Mouse (Mus musculus): ENCODE results near the gene Olfr281.
"Not testable (repeated sequence)": the region's sequence is repeated elsewhere in the genome, so short reads cannot be mapped to it uniquely, and the experiment has no call there.

Gene Olfr281

DNA sequence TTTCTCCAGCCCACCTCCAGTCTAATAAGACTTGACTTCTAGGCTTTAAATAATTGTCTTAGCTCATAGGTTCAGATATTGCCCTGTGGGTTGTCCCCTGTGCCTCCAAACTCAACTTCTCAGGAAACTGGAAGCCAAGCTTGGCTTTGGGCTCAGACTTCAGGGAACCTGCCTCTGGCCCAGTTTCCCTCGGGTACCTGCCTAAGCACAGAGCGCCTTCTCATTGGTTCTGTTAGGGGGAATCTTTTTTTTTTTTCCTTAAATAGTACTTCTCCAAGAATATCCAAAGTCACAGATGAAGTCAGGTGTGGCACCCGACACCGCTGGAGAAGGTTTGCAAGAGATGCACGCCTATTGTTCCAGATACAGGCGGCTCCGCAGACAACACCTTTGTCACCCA lies at the start of gene Olfr281:
Gene Olfr281 (plus strand): TSS at position 301 of the 400 bp plus-strand sequence.
- no peak for DNase-seq

DNA sequence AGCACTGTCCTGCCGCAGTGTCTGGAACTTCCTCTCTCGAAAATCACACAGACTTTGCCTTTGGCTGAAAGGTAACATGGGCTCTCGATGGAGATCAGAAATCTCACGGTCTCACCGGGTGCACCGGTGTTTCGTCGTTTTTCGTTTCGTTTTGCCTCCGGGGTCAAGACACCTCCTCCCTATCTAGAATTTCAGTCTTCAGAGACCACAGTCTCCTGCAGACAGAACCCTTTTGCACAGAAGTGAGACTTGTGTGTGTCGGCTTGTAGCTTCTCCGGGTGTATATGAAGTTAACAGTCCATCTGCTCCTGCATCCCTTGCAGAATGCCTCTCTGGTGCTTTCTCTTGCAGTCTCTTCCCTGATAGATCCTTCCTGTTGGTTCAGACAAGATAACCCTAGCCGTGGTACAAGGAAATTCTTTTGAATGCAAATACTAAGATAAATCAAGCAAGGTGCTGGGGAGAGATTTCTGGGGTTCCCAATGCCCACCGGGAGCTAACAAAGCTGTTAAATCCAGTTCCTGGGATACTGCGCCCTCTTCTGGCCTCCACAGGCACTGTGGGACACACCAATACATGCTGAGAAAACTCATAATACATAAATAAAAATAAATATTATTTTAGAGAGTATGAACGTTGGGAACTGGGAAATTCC lies 43.9 kb upstream of the Olfr281 start:
- DNase-seq, result peak; percentile 12 to 28

DNA sequence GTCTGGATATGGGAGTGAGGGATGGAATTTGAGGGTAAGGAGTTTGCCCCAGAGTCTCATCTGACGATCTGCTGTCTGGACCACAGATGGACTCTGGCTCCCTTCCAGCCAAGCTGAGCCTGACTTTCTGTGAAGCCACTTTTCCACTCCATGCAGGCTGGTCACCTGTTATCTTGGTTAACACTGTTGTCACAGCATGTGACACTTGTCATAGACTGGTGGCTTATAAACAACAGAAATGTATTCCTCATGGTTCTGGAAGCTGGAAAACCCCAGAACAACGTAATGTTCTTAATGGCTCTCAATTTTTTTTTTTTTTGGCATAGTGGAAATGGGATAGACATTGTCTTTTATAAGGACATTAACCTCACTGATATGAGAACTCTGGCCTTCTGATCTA lies 42.8 kb upstream of the Olfr281 start:
- no peak for DNase-seq

DNA sequence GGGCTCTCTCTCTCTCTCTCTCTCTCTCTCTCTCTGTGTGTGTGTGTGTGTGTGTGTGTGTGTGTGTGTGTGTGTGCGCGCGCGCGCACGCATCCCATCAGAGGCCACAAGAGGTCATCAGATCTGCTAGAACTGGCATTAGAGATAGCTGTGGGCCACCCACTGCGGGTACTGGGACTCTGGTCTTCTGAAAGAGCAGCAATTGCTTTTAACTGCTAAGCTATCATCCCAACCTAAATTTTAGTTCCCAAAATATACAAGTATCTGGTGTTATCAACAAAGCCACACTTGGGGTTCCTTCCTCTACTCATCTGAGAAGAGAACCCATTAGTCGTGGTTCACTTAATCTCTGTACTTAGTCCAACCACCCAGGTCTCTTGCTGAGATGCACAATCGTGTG lies 42.1 kb upstream of the Olfr281 start:
- no peak for DNase-seq

DNA sequence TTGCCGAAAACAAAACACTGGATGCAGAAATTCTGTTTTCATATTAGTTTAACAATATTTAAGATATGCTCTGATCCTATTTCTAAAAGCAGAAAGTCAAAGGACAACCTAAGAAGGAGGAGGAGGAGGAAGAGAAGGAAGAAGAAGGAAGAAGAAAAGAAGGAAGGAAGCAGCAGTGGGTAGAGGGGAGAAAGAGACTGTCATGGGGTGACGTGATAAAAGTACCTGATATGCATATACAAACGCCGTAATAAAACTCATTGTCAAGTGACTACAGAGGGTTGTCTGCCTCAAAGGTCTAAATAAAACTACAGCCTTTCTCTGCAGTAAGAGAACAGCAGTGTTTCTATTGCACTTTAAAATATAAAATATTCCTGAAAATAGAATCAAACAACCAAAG lies 36.4 kb upstream of the Olfr281 start:
- DNase-seq, result no peak

DNA sequence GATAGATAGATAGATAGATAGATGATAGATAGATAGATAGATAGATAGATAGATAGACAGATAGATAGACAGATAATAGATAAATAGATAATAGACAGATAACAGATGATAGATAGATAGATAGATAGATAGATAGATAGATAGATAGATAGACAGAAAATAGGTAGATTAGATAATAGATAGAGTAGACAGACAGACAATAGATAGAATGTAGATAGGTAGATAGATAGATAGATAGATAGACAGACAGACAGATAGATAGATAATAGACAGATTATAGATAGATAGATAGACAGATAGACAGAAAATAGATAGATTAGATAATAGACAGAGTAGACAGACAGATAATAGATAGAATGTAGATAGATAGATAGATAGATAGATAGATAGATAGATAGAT lies 35.6 kb upstream of the Olfr281 start:
- DNase-seq, result not testable (repeated sequence)

DNA sequence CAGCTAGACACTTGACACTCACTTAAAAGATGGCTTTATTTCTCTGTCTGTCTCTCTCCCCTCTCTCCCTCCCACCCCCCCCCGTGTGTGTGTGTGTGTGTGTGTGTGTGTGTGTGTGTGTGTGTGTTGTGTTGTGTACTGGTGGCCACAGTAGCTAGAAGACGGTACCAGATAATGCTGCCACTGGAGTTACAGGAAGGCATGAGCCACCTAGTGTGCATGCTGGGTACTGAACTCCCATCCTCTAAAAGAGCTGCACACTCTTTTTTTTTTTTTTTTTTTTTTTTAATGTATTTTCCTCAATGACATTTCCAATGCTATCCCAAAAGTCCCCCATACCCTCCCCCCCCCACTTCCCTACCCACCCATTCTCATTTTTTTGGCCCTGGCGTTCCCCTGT lies 35.1 kb upstream of the Olfr281 start:
- peak; percentile 7 to 24 for DNase-seq

DNA sequence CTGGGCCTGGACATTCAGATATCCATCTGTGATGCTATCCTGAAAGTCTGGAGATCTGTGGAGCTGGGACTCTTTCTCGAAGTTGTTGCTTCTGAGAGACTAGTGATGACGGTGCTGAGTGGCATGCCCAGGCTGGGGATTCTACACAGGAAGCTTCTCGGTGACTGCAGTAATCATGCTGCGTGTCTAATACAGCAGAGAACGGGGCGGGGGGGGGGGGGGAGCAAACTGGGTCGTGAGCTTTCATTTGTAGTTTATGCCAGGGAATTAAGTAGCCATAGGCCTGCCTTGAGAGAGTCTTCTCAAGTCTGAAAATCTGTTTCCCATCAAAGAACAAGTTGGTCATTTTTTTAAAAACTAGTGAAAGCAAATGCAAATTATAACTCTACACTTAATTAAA lies 34.3 kb upstream of the Olfr281 start:
- DNase-seq, result no peak

DNA sequence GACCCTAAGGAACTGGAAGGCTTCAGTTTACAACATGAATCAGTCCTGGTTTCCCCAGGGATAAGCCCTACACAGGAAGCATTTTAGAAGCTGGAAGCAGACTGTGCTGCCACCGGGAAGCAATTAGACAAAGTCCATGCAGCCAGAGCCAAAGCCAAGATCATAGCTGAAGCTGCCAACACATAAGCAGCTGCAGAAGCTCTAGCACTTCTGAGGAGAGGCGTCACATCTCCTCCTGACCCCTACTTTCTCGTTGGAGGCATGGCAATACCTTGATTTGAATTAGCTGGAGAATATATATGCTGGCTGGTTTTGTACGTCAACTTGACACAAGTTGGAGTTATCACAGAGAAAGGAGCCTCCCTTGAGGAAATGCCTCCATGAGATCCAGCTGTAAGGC lies 31.5 kb upstream of the Olfr281 start:
- DNase-seq, result no peak

DNA sequence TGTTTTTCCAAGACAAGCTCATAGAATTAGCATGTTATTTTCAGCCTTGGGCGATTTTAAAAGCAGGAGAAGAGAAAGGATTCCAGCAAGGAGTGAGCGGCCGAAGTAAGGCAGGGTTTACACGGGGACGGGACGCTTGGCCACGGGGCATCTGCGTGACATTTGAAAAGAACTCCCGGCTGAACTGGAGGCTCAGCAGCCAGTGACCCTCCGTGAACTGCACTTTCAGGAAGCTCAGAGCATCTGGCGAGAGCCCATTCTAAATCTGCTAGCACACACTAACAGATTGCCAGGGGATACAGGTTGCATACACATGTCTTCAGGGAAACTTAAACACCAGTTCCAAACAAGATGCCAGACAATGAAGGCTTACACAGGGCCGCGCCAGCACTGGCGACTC lies 28.1 kb upstream of the Olfr281 start:
- DNase-seq, result no peak

DNA sequence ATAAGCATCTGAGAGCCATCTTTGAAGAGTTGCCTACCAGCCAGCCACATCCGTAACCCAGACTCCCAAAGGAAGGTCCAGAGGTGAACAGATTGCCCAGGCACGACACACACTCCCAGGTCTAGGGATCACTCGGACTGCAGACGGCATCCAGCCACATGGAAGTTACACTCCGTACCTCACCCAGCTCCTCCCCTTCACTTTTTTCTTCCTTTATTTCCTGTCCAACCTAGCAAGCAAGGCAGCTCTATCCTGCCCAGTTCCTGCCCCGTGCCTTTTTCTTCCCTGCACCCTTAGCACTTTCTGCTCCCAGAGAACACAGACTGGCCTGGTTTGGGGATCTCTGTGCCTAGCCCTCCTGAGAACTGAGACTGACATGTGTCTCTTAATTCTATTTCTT lies 27.6 kb upstream of the Olfr281 start:
- DNase-seq, result no peak

DNA sequence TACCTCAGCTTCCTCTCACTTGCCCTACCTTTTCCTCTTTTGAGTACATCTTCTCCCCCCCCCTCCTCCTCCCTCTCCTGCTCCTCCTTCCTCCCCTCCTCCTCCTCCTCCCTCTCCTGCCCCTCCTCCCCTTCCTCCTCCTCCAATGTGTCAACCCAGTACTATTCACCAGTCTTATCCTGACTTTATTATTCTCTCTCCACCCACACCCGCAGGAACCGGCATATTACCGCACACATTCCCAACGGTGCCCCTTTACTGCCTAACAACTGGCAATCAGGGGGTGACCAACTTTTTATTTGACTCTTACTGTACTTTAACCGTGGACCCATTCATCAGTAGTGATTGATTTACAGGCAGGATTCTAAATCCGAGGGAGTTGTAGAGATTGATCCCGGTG lies 27.2 kb upstream of the Olfr281 start:
- no peak for DNase-seq

DNA sequence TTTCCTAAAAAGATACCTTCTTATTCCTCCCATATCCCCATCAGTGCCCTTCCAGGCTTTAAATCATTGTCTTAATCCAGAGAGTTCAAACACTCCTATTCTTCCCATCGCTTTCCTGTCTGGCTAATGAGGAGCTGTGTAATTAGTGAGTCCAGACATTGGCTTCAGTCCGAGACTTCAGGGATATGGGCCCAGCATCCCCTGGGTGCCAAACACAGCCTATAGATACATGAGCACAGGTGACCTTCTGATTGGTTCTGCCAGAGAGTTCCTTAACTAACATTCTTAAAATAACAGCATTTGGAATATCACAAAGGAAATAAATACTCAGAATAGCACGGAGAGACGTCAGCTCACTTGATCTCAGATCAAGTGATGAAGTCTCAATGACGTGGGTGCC lies 21.5 kb upstream of the Olfr281 start, which contains the start of gene Olfr282:
Gene Olfr282 (plus strand): TSS at position 301 of the 400 bp plus-strand sequence.
- not testable (repeated sequence) for DNase-seq

DNA sequence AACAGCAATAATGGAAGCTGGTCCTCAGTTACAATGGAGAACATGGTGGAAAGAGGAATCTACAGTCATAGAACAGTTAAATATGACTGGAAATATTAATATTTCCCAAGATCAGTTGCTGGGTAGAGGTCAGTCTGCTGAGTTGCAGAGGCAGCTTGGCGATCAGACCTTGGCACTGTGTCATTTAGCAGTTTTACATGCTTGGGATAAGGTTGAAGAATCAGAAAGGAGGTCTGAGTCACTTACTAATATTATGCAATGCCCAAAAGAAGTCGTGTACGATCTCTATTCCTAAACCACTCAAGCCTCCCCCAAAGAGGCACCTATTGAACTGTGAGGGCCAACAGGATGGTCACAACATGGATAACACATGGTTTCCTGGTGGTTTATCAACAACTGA lies 7.8 kb upstream of the Olfr281 start:
- no peak for DNase-seq

DNA sequence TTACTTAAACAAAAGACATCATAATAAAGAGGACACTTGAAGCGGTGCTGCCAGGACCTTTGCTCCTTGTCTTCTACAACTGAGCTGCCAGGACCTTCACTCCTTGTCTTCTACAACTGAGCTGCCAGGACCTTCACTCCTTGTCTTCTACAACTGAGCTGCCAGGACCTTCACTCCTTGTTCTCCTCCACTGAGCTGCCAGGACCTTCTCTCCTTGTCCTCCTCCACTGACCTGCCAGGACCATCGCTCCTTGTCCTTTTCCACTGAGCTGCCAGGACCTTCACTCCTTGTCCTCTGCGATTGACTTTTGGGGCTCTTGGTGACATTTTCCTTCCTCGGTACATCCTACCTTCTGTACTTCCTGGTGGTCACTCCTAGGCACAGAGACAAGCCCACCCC lies 3.9 kb upstream of the Olfr281 start:
- no peak for DNase-seq

DNA sequence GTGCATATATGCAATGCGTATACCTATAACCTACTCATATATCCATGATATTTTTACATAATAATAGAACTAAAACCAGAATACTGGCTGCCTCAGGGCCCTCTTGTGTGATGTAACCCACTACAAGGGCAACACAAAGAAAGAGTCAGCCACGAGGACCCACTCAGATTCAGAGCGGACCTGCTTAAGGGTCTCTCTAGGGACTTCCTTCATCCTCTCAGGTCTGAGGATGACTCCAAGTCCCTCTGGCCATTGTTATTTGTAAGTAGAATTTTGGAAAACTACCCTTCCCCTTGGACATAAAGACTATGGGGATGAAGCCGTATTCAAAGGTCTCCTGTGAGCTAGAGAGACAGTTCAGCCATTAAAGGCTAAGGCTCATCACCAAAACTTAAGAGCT lies 17.2 kb downstream of the Olfr281 start, which contains the start of gene OR5BS1P:
Gene OR5BS1P (plus strand): TSS at position 301 of the 400 bp plus-strand sequence.
- no peak for DNase-seq

DNA sequence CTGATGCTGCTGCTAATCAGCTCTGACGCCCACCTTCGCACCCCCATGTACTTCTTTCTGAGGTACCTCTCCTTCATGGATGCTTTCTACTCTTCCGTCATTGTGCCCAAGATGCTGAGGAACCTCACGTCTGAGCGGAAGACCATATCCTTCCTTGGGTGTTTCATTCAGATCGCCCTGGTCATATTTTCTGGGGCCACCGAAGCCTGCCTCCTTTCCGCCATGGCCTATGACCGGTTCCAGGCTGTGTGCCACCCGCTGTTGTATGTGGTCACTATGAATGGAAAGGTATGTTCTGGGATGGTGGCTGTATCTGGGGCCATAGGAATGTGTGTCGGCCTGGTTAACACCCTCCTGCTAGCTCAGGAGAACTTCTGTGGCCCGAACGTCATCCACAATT lies 19.2 kb downstream of the Olfr281 start:
- DNase-seq, result no peak

DNA sequence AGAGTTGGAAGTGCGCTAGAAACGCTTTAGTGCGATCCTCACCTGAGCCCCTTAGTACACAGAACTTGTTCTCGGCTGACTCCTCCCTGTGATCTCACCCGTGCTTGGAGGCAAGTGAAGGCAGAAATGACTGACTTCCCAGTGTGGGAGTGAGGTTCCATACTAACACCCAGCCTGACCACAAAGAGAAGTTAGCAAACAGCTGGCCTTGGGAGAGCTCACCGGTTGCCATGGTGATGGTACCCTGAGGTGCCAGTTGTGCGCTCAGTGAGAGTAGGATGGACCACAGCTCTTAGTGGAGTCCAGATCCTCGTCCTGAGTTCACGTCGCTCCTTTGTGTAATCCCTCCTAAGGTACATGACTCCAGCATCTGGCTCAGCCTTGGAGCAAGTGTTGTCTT lies 22.6 kb downstream of the Olfr281 start:
- no peak for DNase-seq

DNA sequence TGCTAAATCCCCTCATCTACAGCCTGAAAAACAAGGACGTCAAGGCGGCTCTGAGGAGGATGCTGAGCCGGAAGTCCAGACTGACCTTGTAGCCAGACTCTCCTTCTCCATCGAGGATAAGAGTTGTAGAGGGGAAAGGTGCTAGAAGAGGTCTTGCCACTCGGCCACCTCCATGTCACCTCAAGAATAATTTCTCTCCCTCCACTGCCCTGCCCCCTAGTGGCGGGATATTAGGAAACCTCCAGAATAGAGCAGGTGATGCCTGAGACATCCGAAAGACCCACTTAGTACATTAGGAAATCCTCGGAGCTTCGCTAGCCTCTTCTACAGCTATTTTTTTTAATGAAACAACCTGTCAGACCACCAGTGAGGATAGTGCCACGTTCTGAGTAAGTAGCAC lies 23.0 kb downstream of the Olfr281 start:
- peak; percentile 79 to 81 for DNase-seq

DNA sequence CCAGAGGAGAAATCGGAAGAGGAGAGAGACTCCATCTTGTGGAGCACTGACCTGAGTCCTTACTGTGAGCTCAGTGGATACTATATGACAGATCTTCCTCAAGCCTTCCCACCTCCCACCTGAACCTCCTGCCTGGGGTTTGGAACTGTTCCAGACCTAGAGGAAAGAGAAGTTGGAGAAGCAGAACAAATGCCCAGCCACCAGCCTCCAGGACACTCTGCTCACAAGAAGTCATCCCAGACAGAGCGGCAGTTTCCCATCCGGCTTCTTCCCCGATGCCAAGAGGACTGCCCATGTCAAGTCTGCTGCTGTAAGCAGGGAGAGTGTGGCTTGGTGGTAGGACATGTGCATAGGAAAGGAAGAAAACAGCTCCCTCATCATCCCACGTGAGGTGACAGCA lies 23.9 kb downstream of the Olfr281 start:
- no peak for DNase-seq

DNA sequence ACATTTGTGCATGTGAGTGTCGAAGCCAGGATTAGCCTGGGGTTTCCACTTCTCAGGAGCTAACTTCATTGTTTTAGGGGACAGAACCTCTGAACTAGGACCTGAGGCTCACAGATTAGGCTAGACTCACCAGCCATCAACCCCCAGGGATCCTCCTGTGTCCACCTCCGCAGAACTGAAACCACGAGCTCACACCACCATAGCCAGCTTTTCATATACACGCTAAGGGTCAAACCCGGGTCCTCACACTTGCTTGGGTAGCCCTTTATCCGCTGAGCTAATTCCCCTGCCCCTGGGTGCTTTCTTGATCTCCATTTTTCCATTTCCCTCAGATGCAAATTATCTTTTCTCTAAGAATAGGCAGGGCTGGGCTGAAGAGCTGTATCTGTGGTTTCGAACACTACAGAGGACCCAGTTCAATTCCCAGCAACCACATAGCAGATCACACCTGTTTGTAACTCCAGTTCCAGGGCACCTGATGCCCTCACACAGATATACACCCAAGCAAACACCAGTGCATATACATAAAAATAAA lies 27.2 kb downstream of the Olfr281 start:
- DNase-seq, result no peak

DNA sequence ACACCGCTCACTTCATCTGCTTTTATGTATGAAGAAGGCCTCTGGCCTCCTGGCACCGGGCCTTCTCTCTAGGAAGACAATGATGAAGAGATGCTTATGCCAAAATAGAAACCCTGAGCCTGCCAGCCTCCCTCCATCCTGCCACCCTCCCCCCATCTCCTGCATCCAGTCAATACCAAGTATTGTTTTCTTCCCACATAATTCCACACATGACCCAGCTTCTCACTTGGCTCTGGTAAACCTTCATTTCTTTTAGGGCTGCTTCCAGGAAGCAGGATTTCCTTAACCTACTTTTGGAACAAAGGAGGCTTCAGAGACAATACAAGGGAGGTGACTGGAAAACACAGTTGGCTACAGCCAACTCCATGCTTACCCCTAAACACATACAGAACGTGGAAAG lies 30.3 kb downstream of the Olfr281 start, which contains the start of gene Lalba:
Gene Lalba (minus strand): TSS at position 21 of the 400 bp plus-strand sequence.
- no peak for DNase-seq

DNA sequence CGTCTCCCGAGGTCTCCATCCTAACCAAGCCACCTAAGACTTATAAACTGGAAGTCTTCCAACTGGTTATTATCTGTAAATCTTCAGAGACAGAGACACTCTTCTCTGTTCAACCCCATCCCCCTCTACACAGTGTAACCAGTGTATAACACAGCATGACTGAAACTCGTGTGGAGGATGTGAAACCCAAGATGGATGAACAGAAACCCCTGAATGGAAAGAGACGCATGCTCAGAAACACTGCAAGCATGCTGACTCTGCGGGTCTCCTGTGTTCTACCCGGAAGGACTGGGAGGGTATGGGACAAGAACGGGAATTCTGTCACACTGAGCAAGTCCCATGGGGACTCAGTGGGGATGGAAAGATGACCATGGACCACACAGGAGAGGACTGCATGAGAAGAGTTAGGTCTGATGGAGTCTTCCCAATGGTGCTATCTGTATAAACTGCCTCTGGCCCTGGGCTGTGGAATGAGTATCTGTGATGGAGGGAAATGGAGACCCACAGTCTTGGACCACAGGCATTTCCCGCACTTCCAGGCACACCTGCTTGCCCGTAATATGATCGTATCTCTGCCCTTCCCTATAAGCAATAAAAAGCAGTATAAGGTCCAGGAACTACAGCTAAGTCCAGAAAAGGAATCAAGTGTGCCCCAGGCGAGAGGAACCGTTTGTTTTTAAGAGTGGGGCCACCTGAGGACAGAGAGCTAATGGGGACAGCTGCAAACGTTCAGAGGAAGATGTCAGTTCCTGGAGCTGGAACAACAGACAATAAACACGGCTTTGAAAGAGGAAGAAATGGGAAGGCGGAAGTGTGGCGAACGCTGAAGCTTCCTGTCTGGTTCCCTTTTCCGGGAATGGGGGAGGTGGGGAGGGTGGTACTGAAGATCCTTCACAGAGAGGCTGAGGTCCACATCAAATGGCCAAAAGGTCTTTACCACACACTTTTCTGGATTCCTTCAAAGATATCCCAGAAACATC lies 31.8 kb downstream of the Olfr281 start:
- peak; percentile 62 for DNase-seq
